Mouse (Mus musculus): Measurements from ENCODE around the gene Dnajc24. TPM values are rescaled to one million over a fixed set of nuclear protein-coding genes. Genes with fewer than 3 reads are reported as not detected.
A peak's percentile ranks its signal among the peaks of the same experiment; 100 is the strongest.

Gene Dnajc24
- total RNA-seq (2012; rRNA removed) (30.3 and 31.9 TPM in 2 replicates), polyA plus RNA-seq (2012; ENCODE audit: insufficient read depth in 1 of 2, insufficient read length in 2 of 2, low read depth in 1 of 2, low replicate concordance in 2 of 2, missing spikeins in 1 of 2) (10 to 100 TPM in 1 of 2 experiments, not detected in 1; 28.7 TPM)

DNA sequence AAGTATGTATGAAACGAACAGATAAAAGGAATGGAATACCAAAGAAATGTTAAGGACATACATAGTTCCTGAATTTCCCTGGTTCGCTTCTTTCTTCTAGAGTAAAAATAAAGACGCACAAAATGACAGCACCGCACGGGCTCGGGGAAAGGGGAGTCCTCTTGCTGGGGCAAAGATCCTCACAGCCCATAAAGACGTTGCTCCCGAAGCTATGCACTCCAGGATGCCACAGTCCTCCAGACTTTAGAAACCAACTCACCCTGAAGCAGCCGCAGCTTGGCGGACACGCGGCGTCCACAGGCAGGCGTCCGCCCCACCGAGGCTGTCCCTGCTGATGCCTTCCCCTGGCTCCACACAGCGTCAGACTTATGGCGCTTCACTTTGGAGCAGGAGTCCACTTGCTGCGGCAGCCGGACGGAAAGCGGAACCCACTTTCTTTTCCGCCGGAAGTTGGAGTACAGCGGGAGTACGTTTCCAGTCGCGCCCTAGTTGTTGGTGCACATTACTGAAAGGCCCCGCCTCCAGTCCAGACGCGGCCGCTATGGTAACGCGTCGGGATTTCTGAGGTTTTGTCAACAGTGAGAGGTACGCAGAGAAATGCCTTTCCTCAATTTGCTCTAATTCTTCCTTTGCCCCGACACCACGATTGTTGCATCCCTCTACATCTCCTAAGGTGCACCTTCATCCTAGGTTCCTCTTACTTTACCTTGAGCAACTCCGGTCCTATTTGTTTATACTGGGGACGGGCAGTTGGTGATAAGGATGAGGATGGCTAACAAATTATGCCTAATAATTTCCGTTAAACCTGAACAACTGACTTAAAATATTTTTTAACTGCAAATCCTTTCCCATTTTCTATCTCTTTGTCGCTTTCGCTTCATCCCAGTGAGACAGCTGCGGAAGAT, at the start of gene Dnajc24:
Gene Dnajc24 (minus strand): TSS at position 715 of the 905 bp plus-strand sequence.
- Histone ChIP-seq H3K9me3 (replicated peaks; ENCODE audit: insufficient read depth, low read length) (no peaks in the 10 kb centered on the region), H3K9ac (ENCODE audit: control insufficient read depth, low read depth, low read length, poor library complexity, severe bottlenecking) (peak within 1 kb of the TSS; percentile 95), H3K27me3 (ENCODE audit: control insufficient read depth in 1 of 2, insufficient read depth in 2 of 2, low read length in 2 of 2) (no peaks in the 10 kb centered on the region), H3K79me2 (ENCODE audit: control insufficient read depth, insufficient read depth, low read length, poor library complexity) (peaks cover 5% of the 10 kb centered on the region), H3K27ac (ENCODE audit: control insufficient read depth, low read depth, low read length) (peak within 1 kb of the TSS; percentile 48), H3K4me1 (ENCODE audit: control insufficient read depth in 1 of 2, insufficient read depth in 2 of 2, low read length in 2 of 2) (0 out of 4 replicates have a peak, but pooled peaks cover 0 to 2% of the 10 kb centered on the region in 2 experiments), H3K4me3 (ENCODE audit: control insufficient read depth in 1 of 2, insufficient read depth in 1 of 2, low read depth in 2 of 2, low read length in 2 of 2) (peak within 1 kb of the TSS; percentile 73 to 96), H3K36me3 (ENCODE audit: control insufficient read depth in 1 of 2, insufficient read depth in 2 of 2, low read length in 2 of 2) (peaks cover 0 to 6% of the 10 kb centered on the region in 2 experiments; a peak in 3 of 4 replicates)
- peak; percentile 97 for DNase-seq (ENCODE audit: low read depth, low spot score)
- TF ChIP-seq JUND (IDR thresholded peaks at IDR 0.05; ENCODE audit: low read depth, low read length), result no peak
- TF ChIP-seq UBTF (IDR thresholded peaks at IDR 0.05; ENCODE audit: borderline replicate concordance, insufficient read depth, low read depth, low read length), result no peak
- no peak for TF ChIP-seq CTCF (IDR thresholded peaks at IDR 0.05 in 2 of 3, conservative IDR thresholded peaks at IDR 0.05 in 1 of 3; ENCODE audit: control insufficient read depth in 1 of 3, insufficient read depth in 1 of 3, low read depth in 2 of 3, low read length in 3 of 3, poor library complexity in 1 of 3, severe bottlenecking in 1 of 3)
- no peak for TF ChIP-seq POLR2AphosphoS5 (IDR thresholded peaks at IDR 0.05; ENCODE audit: borderline replicate concordance, low read depth, low read length)
- TF ChIP-seq POLR2A (IDR thresholded peaks at IDR 0.05; ENCODE audit: control insufficient read depth in 1 of 2, insufficient read depth in 1 of 2, low read depth in 1 of 2, low read length in 2 of 2, poor library complexity in 1 of 2), result peak; percentile 76 to 87
- no peak for TF ChIP-seq USF1 (IDR thresholded peaks at IDR 0.05; ENCODE audit: low read depth, low read length)
- TF ChIP-seq ZKSCAN1 (IDR thresholded peaks at IDR 0.05; ENCODE audit: low read depth, low read length), result no peak
- no peak for TF ChIP-seq MAFK (IDR thresholded peaks at IDR 0.05; ENCODE audit: borderline replicate concordance, low read depth, low read length)
- TF ChIP-seq NELFE (IDR thresholded peaks at IDR 0.05; ENCODE audit: low read depth, low read length), result peak; percentile 78
- TF ChIP-seq GABPA (IDR thresholded peaks at IDR 0.05; ENCODE audit: low read depth, low read length), result peak; percentile 25; the same call in 1 of the 2 replicates
- TF ChIP-seq EP300 (IDR thresholded peaks at IDR 0.05; ENCODE audit: low read depth in 1 of 2, low read length in 2 of 2), result peak in 1 of 2 experiments; percentile 59; a peak in 1 of 4 replicates
- no peak for TF ChIP-seq E2F4 (IDR thresholded peaks at IDR 0.05; ENCODE audit: borderline replicate concordance, low read depth, low read length)
- no peak for TF ChIP-seq ZMIZ1 (IDR thresholded peaks at IDR 0.05; ENCODE audit: low read depth, low read length)
- peak; percentile 19; the same call in 1 of the 2 replicates for TF ChIP-seq SMC3 (IDR thresholded peaks at IDR 0.05; ENCODE audit: low read depth, low read length)
- TF ChIP-seq TCF12 (IDR thresholded peaks at IDR 0.05; ENCODE audit: low read depth, low read length), result peak; percentile 58; the same call in 1 of the 2 replicates
- TF ChIP-seq MAZ (IDR thresholded peaks at IDR 0.05; ENCODE audit: low read depth, low read length), result peak; percentile 82; the same call in 1 of the 2 replicates
- TF ChIP-seq ETS1 (IDR thresholded peaks at IDR 0.05; ENCODE audit: low read depth, low read length), result peak; percentile 28; the same call in 1 of the 2 replicates
- peak; percentile 50 for TF ChIP-seq RCOR1 (IDR thresholded peaks at IDR 0.05; ENCODE audit: low read depth, low read length)
- TF ChIP-seq USF2 (IDR thresholded peaks at IDR 0.05; ENCODE audit: borderline replicate concordance in 1 of 2, insufficient read depth in 1 of 2, low read depth in 1 of 2, low read length in 2 of 2), result no peak
- no peak for TF ChIP-seq CHD2 (IDR thresholded peaks at IDR 0.05; ENCODE audit: low read length)
- no peak for TF ChIP-seq ZNF384 (IDR thresholded peaks at IDR 0.05; ENCODE audit: low read depth, low read length)
- TF ChIP-seq RAD21 (IDR thresholded peaks at IDR 0.05; ENCODE audit: low read depth, low read length), result no peak
- no peak for TF ChIP-seq TAL1 (IDR thresholded peaks at IDR 0.05; ENCODE audit: low read length)
- TF ChIP-seq MYB (IDR thresholded peaks at IDR 0.05; ENCODE audit: low read depth, low read length), result no peak
- peak; percentile 93 for TF ChIP-seq HCFC1 (IDR thresholded peaks at IDR 0.05; ENCODE audit: low read depth, low read length)
- TF ChIP-seq BHLHE40 (IDR thresholded peaks at IDR 0.05; ENCODE audit: borderline replicate concordance, low read depth, low read length), result no peak
- peak; percentile 82 for TF ChIP-seq ELF1 (IDR thresholded peaks at IDR 0.05; ENCODE audit: low read depth, low read length)
- TF ChIP-seq MEF2A (IDR thresholded peaks at IDR 0.05; ENCODE audit: extremely low read depth, insufficient replicate concordance, low read depth, low read length, poor library complexity, severe bottlenecking), result no peak
- peak; percentile 77 for TF ChIP-seq TBP (IDR thresholded peaks at IDR 0.05; ENCODE audit: low read depth, low read length)
- TF ChIP-seq POLR2AphosphoS2 (IDR thresholded peaks at IDR 0.05; ENCODE audit: low read length), result peak; percentile 83; the same call in 1 of the 2 replicates
- no peak for TF ChIP-seq GATA1 (IDR thresholded peaks at IDR 0.05; ENCODE audit: low read depth, low read length)
- TF ChIP-seq ZC3H11A (IDR thresholded peaks at IDR 0.05; ENCODE audit: low read depth, low read length), result 0 out of 2 replicates have a peak, but pooled peaks have one; percentile 13
- TF ChIP-seq MYC (IDR thresholded peaks at IDR 0.05; ENCODE audit: low read depth, low read length), result no peak
- peak; percentile 91 for TF ChIP-seq MXI1 (IDR thresholded peaks at IDR 0.05; ENCODE audit: low read depth, low read length)
